Mouse (Mus musculus) heart, embryonic 11.5 days (tissue): ENCODE measurements at regions not wholly inside any gene's neighbourhood (a gene's known extent, or its start where the extent isn't known, plus 50 kb on each side); places are given as distances from the start of the nearest gene placed in this dataset.

Experiments used
- ATAC-seq: fragments of 200-750 bp; cut with Nextera tagmentation; replicated peaks from 2 replicates; pipeline ENCODE4 v1.8.0; 2017; ENCODE audit warnings: moderate library complexity; ENCODE audit not compliant: insufficient number of reproducible peaks, low FRiP score, low TSS enrichment
- H3K27ac ChIP-seq: fragments of 300-500 bp; sonication (generic); 2 replicates; pipeline ENCODE4 v1.5.1; 2014; ENCODE audit warnings: mild to moderate bottlenecking, low read depth, low read length
- H3K27me3 ChIP-seq: fragments of 300-500 bp; sonication (generic); 2 replicates; pipeline ENCODE4 v1.6.1; 2014; ENCODE audit warnings: mild to moderate bottlenecking, low read length, mixed read lengths; ENCODE audit not compliant: control insufficient read depth, insufficient read depth
- H3K36me3 ChIP-seq: fragments of 300-500 bp; sonication (generic); 2 replicates; pipeline ENCODE4 v1.6.1; 2014; ENCODE audit warnings: mild to moderate bottlenecking, low read length, moderate library complexity, mixed read lengths; ENCODE audit not compliant: control insufficient read depth, insufficient read depth
- H3K4me1 ChIP-seq: fragments of 300-500 bp; sonication (generic); 2 replicates; pipeline ENCODE4 v1.6.1; 2014; ENCODE audit warnings: low read length; ENCODE audit not compliant: control insufficient read depth, insufficient read depth
- H3K4me2 ChIP-seq: fragments of 300-500 bp; sonication (generic); 2 replicates; pipeline ENCODE4 v1.6.1; 2014; ENCODE audit warnings: mild to moderate bottlenecking, moderate library complexity
- H3K4me3 ChIP-seq: fragments of 300-500 bp; sonication (generic); 2 replicates; pipeline ENCODE4 v1.5.1; 2014; ENCODE audit warnings: low read depth, low read length
- H3K9ac ChIP-seq: fragments of 300-500 bp; sonication (generic); 2 replicates; pipeline ENCODE4 v1.6.1; 2014; ENCODE audit warnings: mild to moderate bottlenecking, low read depth, low read length, moderate library complexity
- H3K9me3 ChIP-seq: fragments of 300-500 bp; sonication (generic); replicated peaks from 2 replicates; pipeline ENCODE4 v1.6.1; 2016; ENCODE audit warnings: low read length; ENCODE audit not compliant: control insufficient read depth
- WGBS: fragments of 180-500 bp; shearing (Covaris S2); extraction: QIAGEN DNeasy Blood & Tissue Kit; methylation state at CpG from one replicate; pipeline ENCODE4 v1.1.7; 2014; ENCODE audit not compliant: insufficient replicate concordance; 5-methylcytosine and 5-hydroxymethylcytosine counted together

GRCm38 (mm10) chrX:19165891-19166644 is 315.1 kb downstream of the Tex13c3 start:
- Histone ChIP-seq H3K9me3 (no peaks in the 10 kb centered on the region), H3K4me3 (no peak overlapping the region), H3K4me2 (no peak overlapping the region)

GRCm38 (mm10) chrX:19164151-19164550 is 317.0 kb downstream of the Tex13c3 start:
- Histone ChIP-seq H3K4me2 (no peak overlapping the region), H3K27ac (no peak overlapping the region), H3K4me1 (no peaks in the 10 kb centered on the region), H3K9me3 (no peaks in the 10 kb centered on the region), H3K27me3 (no peaks in the 10 kb centered on the region), H3K36me3 (no peaks in the 10 kb centered on the region), H3K9ac (no peak overlapping the region), H3K4me3 (no peak overlapping the region)
- no peak for ATAC-seq
- 77% methylated on average over 5 of the region's 5 CpGs for WGBS

More at GRCm38 (mm10) chrX:19165891-19166644, 315.1 kb downstream of the Tex13c3 start:
- WGBS: 74% methylated on average over 5 of the region's 5 CpGs
- Histone ChIP-seq H3K36me3 (no peaks in the 10 kb centered on the region), H3K27ac (no peak overlapping the region), H3K27me3 (no peaks in the 10 kb centered on the region), H3K9ac (no peak overlapping the region), H3K4me1 (no peaks in the 10 kb centered on the region)
- no peak for ATAC-seq

GRCm38 (mm10) chrX:19162958-19163357 is 318.2 kb downstream of the Tex13c3 start:
- H3K4me3 ChIP-seq: no peak overlapping the region
- ATAC-seq: no peak
- H3K9me3 ChIP-seq: no peaks in the 10 kb centered on the region
- H3K4me2 ChIP-seq: no peak overlapping the region
- 33% methylated on average over 1 of the region's 1 CpGs for WGBS
- no peak overlapping the region for H3K27ac ChIP-seq
- no peaks in the 10 kb centered on the region for H3K36me3 ChIP-seq
- H3K4me1 ChIP-seq: no peaks in the 10 kb centered on the region
- no peaks in the 10 kb centered on the region for H3K27me3 ChIP-seq
- H3K9ac ChIP-seq: no peak overlapping the region

- no peak overlapping the region for H3K9ac ChIP-seq
- H3K27ac ChIP-seq: no peak overlapping the region
- no peak overlapping the region for H3K4me3 ChIP-seq
- H3K4me2 ChIP-seq: no peak overlapping the region
- ATAC-seq: no peak
- no peaks in the 10 kb centered on the region for H3K27me3 ChIP-seq
- H3K9me3 ChIP-seq: no peaks in the 10 kb centered on the region
- no peaks in the 10 kb centered on the region for H3K36me3 ChIP-seq
- no peaks in the 10 kb centered on the region for H3K4me1 ChIP-seq
These were observed 318.8 kb downstream of the Tex13c3 start for GRCm38 (mm10) chrX:19162351-19162750.

GRCm38 (mm10) chrX:19160275-19160930 is 320.7 kb downstream of the Tex13c3 start:
- WGBS: 60% methylated on average over 3 of the region's 3 CpGs
- H3K4me1 ChIP-seq: no peaks in the 10 kb centered on the region
- H3K9ac ChIP-seq: no peak overlapping the region
- no peaks in the 10 kb centered on the region for H3K27me3 ChIP-seq
- no peaks in the 10 kb centered on the region for H3K36me3 ChIP-seq
- H3K27ac ChIP-seq: no peak overlapping the region
- no peaks in the 10 kb centered on the region for H3K9me3 ChIP-seq
- no peak overlapping the region for H3K4me3 ChIP-seq
- H3K4me2 ChIP-seq: no peak overlapping the region
- no peak for ATAC-seq

GRCm38 (mm10) chrX:19157464-19158203 is 323.5 kb downstream of the Tex13c3 start:
- H3K36me3 ChIP-seq: no peaks in the 10 kb centered on the region
- H3K9ac ChIP-seq: no peak overlapping the region
- no peak for ATAC-seq
- WGBS: 76% methylated on average over 6 of the region's 6 CpGs
- no peak overlapping the region for H3K4me2 ChIP-seq
- H3K4me3 ChIP-seq: no peak overlapping the region
- H3K9me3 ChIP-seq: no peaks in the 10 kb centered on the region
- no peaks in the 10 kb centered on the region for H3K4me1 ChIP-seq
- no peaks in the 10 kb centered on the region for H3K27me3 ChIP-seq
- H3K27ac ChIP-seq: no peak overlapping the region

GRCm38 (mm10) chrX:19153619-19154018 is 327.5 kb downstream of the Tex13c3 start:
- no peak for ATAC-seq
- WGBS: 55% methylated on average over 2 of the region's 2 CpGs

GRCm38 (mm10) chrX:19152170-19152861 is 328.8 kb downstream of the Tex13c3 start:
- no peak for ATAC-seq
- Histone ChIP-seq H3K4me3 (no peak overlapping the region), H3K27me3 (no peaks in the 10 kb centered on the region), H3K27ac (no peak overlapping the region), H3K4me1 (no peaks in the 10 kb centered on the region), H3K9ac (no peak overlapping the region), H3K9me3 (no peaks in the 10 kb centered on the region), H3K4me2 (no peak overlapping the region), H3K36me3 (no peaks in the 10 kb centered on the region)
- 92% methylated on average over 1 of the region's 1 CpGs for WGBS

More at GRCm38 (mm10) chrX:19153619-19154018, 327.5 kb downstream of the Tex13c3 start:
- Histone ChIP-seq H3K9me3 (no peaks in the 10 kb centered on the region), H3K36me3 (no peaks in the 10 kb centered on the region), H3K27me3 (no peaks in the 10 kb centered on the region), H3K4me1 (no peaks in the 10 kb centered on the region), H3K9ac (no peak overlapping the region), H3K4me2 (no peak overlapping the region), H3K4me3 (no peak overlapping the region), H3K27ac (no peak overlapping the region)
